Mouse (Mus musculus): ENCODE data around the gene Trpv2.

Trpv2 gene

DNA sequence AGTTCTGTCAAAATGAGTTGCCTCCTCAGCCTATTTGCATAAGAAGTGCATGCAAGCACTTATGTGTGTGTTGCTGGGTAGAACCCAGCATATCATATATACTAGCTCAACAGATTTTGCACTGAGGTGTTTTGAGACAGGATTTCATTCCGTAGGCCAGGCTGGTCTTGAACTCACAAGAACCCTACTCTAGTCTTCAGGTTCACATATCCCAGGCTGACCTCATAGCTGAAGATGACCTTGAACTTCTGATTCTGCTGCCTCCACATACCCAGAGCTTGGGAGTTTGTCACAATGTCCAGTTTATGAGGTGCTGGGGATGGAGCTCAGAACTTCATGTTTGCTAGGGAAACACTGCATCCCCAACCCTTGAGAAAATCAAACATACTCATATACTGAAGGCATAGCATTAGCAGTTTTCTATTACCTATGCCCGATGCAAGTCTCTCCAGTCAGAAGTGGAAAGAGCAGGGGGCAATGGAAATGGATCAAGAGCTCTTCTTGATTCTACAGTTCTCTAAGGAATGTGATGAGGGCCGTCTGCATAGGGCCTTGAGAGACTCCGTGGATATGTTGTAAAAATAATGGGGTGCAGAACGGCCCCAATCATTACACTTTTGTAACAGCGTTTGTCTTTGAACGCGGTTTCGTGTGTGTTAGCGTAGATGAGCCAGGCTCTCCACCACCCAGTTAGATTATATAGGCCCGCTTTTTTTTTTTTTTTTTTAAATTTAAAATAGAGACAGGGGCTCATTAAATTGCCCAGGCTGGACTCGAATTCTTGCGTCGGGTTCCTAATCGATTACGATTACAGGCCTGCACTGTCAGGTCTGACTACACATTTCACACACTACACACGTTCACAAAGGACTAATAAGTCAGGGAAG, 27.7 kb downstream of the Trpv2 start:
- in situ Hi-C loops (cut with MboI; ENCODE audit: unreplicated experiment in 2 of 2) = loop anchor here in 1 of 2 experiments (25.0 kb wide), 1 partner anchor 535 kb away; the partner anchor contains the start of gene Pmp22

DNA sequence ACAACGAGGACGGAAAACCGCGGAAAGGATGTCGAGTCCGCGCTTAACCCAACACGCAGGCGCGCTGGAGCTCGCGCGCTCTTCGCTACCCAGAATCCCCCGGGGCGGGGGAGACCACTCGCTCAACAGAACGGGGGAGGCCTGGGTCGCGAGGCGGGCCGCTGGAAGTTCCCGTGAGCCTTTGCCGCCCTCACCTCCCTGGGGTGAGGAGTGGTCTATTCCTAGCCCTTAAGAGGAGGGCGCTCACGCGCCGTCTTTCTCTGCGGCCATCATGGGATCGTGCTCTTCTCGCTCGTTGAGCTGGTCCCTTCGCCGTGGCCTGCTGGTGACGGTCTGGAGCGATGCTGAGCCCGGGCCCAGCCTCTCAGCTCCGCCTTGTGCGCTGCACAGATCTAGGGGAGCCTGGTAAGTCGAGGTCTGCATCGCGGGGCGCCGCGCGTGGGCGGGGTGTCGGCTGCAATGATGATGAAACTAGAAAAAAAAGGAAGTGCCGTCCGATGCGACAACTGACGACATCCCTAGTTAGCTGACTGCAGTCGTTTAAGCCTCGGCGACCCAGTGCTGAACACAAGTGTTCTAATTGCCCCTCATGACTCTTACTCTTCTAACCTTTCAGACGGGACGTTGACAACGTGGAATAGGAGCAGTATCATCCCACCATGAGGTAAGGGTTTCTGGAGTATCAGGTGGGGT, 28.5 kb downstream of the Trpv2 start:
- in situ Hi-C loops (cut with MboI; ENCODE audit: unreplicated experiment in 2 of 2) = loop anchor here in 1 of 2 experiments (25.0 kb wide), 1 partner anchor 535 kb away; the partner anchor contains the start of gene Pmp22

DNA sequence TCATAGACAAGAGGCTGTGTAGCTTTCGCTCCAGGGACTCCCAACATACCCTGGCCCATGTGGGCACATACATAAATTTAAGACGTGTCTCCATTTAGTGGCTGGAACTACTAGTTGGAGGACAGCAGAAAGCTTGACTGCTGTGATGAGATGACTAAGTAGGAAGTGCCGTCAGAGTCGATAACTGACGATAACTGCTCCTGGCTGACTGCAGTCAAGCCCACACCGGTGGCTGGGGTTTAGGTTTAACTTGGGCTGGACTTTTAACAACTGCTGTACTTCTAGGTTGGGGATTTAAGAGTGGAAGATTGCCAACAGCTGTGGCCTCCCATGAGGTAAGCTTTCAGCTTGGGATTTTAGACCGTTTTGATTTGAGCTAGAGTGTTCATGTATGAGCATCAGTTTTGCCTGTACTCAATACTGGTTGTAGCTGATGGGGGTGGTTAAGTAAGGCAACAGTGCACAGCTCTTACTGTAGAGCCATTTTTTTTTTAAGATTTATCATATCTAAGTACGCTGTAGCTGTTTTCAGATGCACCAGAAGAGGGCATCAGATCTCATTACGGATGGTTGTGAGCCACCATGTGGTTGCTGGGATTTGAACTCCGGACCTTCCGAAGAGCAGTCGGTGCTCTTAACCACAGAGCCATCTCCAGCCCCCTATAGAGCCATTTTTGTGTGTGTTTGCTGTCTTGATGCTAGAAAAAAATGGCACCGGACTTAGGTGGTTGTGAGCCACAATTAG, 29.2 kb downstream of the Trpv2 start:
- in situ Hi-C loops (cut with MboI; ENCODE audit: unreplicated experiment in 2 of 2) = loop anchor here in 1 of 2 experiments (25.0 kb wide), 1 partner anchor 534 kb away; the partner anchor contains the start of gene Pmp22

- in situ Hi-C loops (cut with MboI; ENCODE audit: unreplicated experiment in 2 of 2) = loop anchor here in 1 of 2 experiments (25.0 kb wide), 1 partner anchor 533 kb away; the partner anchor contains the start of gene Pmp22
Observed at GRCm38 (mm10) chr11:62604123-62604706, 29.9 kb downstream of the Trpv2 start.

- in situ Hi-C loops (cut with MboI; ENCODE audit: unreplicated experiment in 2 of 2) = loop anchor here in 1 of 2 experiments (25.0 kb wide), 1 partner anchor 532 kb away; the partner anchor contains the start of gene Pmp22
Observed at GRCm38 (mm10) chr11:62604886-62605618, 30.8 kb downstream of the Trpv2 start.

- in situ Hi-C loops (cut with MboI; ENCODE audit: unreplicated experiment in 2 of 2) = loop anchor here in 1 of 2 experiments (25.0 kb wide), 1 partner anchor 532 kb away; the partner anchor contains the start of gene Pmp22
Observed at GRCm38 (mm10) chr11:62605619-62606298, 31.5 kb downstream of the Trpv2 start.

DNA sequence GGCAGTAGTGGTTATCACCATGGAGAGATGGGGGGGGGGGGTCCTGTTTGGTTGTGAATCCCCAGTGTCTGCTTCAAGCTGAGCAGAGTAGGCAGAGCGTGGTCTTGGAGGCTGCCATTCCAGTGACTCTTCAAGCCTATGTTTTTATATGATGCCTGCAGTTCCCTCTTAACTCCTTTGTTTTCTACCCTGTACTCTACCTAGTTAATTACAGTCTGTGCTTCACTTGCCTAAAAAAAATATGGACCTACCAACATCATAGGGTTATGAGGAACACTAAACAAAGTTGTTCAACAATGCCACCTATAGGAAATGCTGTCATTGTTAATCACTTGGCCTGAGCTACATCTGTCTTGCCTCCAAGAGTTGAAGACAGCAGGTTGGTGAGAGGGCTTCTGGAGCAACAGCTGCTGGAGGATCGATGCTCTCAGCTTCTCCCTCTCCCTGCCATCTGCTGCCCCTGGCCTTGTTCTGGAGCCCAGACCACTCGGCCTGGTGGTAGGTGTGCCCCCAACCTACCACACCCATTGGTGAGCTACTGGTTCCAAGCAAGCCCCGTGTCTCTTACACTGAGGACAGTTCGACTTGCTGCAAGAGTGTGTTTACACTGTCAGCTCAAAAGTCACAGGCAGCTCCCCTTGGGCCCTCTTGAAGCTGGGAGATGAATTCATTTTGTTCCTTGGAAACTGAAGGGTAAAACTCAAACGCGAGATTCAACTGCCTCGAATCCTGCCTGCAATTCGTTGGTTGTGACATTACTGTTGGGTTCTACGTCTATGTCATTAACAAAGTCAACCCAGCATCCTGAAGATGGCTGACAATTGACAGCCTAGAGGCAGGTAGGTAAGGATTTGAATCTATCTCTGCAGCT, 32.2 kb downstream of the Trpv2 start:
- in situ Hi-C loops (cut with MboI; ENCODE audit: unreplicated experiment in 2 of 2) = loop anchor here in 1 of 2 experiments (25.0 kb wide), 1 partner anchor 531 kb away; the partner anchor contains the start of gene Pmp22

GRCm38 (mm10) chr11:62607170-62607951, 33.1 kb downstream of the Trpv2 start:
- in situ Hi-C loops (cut with MboI; ENCODE audit: unreplicated experiment in 2 of 2) = loop anchor here in 1 of 2 experiments (25.0 kb wide), 1 partner anchor 530 kb away; the partner anchor contains the start of gene Pmp22

- in situ Hi-C loops (cut with MboI; ENCODE audit: unreplicated experiment in 2 of 2) = loop anchor here in 1 of 2 experiments (25.0 kb wide), 1 partner anchor 529 kb away; the partner anchor contains the start of gene Pmp22
Observed at GRCm38 (mm10) chr11:62607952-62608201, 33.6 kb downstream of the Trpv2 start.

DNA sequence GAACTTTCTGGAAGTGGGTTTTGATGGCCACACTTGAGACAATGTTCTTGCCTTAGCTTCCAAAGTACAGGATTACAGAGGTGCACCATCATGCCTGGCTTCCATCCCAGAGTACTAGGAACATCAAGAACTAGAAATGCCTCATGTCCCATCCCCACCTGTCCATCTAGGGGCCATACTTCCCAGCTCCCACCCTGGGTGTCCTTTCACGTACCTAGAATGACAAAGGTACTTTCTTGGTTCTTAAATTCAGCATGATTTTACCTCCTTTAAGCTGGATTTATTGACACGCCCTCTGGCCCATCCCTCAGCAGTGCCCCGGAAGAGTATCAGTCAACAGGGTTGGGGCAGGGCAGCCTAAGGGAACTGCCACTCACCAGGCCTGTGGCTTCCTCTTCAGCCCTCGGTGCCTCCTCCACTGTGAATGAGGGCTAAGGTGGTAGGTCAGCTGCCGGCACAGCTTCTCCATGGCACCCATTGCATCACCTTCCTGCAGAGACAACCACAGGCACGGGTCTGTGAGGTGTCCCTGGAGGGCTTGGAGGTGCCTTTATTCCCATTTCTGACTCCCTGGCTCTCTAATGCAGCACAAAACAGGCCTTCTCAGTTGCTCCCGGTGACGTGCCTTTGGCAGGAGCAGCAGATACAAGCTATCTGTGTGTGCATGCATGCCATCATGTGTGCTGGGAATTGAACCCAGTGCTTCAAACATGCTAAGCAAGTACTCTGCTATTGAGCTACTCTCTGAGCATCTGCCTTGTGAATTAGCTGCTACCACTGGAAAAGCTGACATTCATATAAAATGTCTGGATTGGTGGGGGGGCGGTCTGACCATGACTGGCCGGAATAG, 34.8 kb downstream of the Trpv2 start:
- in situ Hi-C loops (cut with MboI; ENCODE audit: unreplicated experiment in 2 of 2) = loop anchor here in 1 of 2 experiments (25.0 kb wide), 1 partner anchor 528 kb away; the partner anchor contains the start of gene Pmp22

- in situ Hi-C loops (cut with MboI; ENCODE audit: unreplicated experiment in 2 of 2) = loop anchor here (5.0 to 25.0 kb wide), 3 partner anchors 37 to 527 kb away; partner anchors contain the start of genes Lrrc75a (in 1 of the 2), Mmgt2 (in 1 of the 2) and Pmp22 (in 1 of the 2)
Observed at GRCm38 (mm10) chr11:62610304-62610703, 36.0 kb downstream of the Trpv2 start.

DNA sequence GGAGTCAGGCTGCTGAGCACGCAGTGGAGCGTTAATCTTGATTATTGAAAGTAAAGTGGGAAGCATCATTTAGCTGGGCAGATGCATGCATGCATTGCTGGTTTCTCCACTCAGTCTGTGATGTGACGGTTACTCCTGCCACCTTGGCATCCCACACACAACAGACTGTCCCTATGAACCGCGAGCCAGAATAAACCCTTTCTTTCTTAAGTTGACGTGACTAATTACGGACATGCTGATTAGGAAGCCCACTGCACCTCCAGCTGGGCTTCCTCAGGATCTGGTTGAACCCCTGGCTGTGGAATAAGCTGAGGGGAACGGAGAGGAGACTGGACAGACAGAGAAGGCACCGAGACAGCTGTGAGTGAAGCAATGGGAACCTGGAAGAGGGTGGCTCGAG, 38.3 kb downstream of the Trpv2 start:
- in situ Hi-C loops (cut with MboI; ENCODE audit: unreplicated experiment in 2 of 2) = loop anchor here (5.0 to 25.0 kb wide), 3 partner anchors 35 to 525 kb away; partner anchors contain the start of genes Lrrc75a (in 1 of the 2), Mmgt2 (in 1 of the 2) and Pmp22 (in 1 of the 2)

DNA sequence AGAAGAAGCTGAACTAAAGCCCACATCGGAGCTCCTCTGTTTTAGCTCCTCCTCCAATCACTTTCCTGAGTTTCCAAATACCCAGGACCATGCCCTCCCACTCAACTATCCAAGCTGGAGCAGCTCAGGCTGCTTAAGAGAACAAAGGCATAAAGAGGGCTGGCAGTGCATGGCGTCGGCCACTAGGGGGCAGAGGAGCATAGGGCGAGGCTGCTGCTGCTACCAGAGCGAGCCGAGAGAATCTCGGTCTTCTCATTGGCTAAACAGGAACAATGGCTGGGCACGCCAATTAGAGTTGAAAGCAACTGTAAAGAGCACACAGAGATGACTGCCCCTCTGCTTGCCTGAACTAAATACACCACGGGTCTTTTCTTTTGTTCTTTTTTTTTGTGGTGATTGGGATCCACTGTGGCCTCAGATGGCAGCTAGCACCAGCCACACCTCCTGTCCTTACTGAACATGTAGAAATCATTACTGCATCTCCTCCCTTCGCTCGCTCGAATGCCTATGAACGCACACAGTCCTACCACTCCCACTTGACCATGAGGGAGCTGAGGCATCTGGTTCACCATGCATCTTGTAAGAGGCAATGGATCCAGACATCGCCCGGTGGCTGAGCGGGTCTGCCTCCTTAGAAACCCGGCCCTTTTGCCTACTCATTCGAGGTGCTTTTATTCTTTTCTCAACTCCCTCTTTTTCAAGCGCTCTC, 39.5 kb downstream of the Trpv2 start:
- in situ Hi-C loops (cut with MboI; ENCODE audit: unreplicated experiment in 2 of 2) = loop anchor here (5.0 to 25.0 kb wide), 3 partner anchors 33 to 523 kb away; partner anchors contain the start of genes Lrrc75a (in 1 of the 2), Mmgt2 (in 1 of the 2) and Pmp22 (in 1 of the 2)

DNA sequence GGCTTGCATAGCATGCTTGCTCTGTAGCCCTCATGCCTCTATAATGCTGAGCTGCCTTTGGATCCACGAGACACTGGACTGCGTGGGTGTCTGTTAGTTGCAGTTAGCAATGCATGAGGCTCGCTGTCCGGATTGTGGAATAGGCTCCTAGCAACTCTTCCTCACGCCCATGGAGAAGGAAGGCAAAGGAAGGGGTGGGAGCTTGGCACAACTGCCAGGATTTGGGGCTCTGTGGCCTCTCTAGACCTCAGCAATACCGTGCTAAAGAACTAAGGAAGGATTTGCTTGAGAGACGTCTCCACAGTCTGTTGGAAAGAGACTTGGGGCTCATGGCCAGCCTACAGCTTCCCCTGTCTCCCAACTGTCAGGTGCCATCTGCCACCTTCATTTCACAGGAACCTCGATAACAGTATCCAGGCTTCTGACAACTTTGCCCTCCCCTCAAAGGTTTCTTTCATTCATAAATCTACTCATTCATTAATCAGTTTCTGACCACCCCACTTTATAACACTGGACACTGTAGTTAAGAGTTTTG, 40.7 kb downstream of the Trpv2 start:
- in situ Hi-C loops (cut with MboI; ENCODE audit: unreplicated experiment in 2 of 2) = loop anchor here (5.0 to 25.0 kb wide), 3 partner anchors 32 to 522 kb away; partner anchors contain the start of genes Lrrc75a (in 1 of the 2), Mmgt2 (in 1 of the 2) and Pmp22 (in 1 of the 2)

Measured in v-Abl transformed pro-B cells (cell line).